Mouse (Mus musculus) bone marrow, adult 2 months (tissue): ENCODE results near the gene Gm12216. TPM values are rescaled to one million over a fixed set of nuclear protein-coding genes. Genes with fewer than 3 reads are reported as not detected.

Experiments
- H3K27ac ChIP-seq: fragments of 200-500 bp; 2 replicates; pipeline ENCODE4 v1.5.1; 2012; ENCODE audit warnings: low read depth, mild to moderate bottlenecking, control low read depth, inconsistent platforms, low read length; ENCODE audit not compliant: control insufficient read depth, poor library complexity, insufficient read depth
- H3K4me1 ChIP-seq: fragments of 200-500 bp; 2 replicates; pipeline ENCODE4 v1.6.1; 2011; ENCODE audit warnings: low read length; ENCODE audit not compliant: control insufficient read depth, insufficient read depth
- H3K4me3 ChIP-seq: fragments of 200-500 bp; replicated peaks from 2 replicates; pipeline ENCODE3; 2011; ENCODE audit warnings: mild to moderate bottlenecking, low read depth, low read length, control low read depth; ENCODE audit not compliant: control insufficient read depth
- CTCF ChIP-seq: fragments of 200-500 bp; IDR thresholded peaks from 2 replicates; pipeline ENCODE4 v1.5.1; 2011; ENCODE audit warnings: low read length, control low read depth; ENCODE audit not compliant: control insufficient read depth, insufficient read depth
- POLR2A ChIP-seq: fragments of 200-500 bp; IDR thresholded peaks from 2 replicates; pipeline ENCODE4 v1.6.1; 2011; ENCODE audit warnings: low read depth, mild to moderate bottlenecking, control low read depth, low read length, borderline replicate concordance; ENCODE audit not compliant: control insufficient read depth
- WGBS: fragments of 180-500 bp; shearing (Covaris S2); methylation state at CpG from one replicate; pipeline ENCODE4 v1.1.7; 2018; 5-methylcytosine and 5-hydroxymethylcytosine counted together
- polyA plus RNA-seq: library from polyadenylated mRNA; stranded (reverse); fragments of >200 nt; gene quantifications from 2 replicates; pipeline ENCODE4 v1.2.4, GENCODE M21; 2011; ENCODE audit warnings: low replicate concordance; ENCODE audit not compliant: missing spikeins, insufficient read depth, insufficient read length

The Gm12216 gene
- polyA plus RNA-seq, 1 experiment, result 7.8 TPM

- H3K27ac ChIP-seq, result no peak overlapping the region
- 51% methylated on average over 5 of the region's 5 CpGs for WGBS
- H3K4me1 ChIP-seq, result peaks cover 6% of the 10 kb centered on the region
- no peak overlapping the region for H3K4me3 ChIP-seq
- no peak for TF ChIP-seq CTCF
- no peak for TF ChIP-seq POLR2A
Observed at GRCm38 (mm10) chr11:53809354-53809753, 49.7 kb downstream of the Gm12216 start.

GRCm38 (mm10) chr11:53805786-53806185 lies 53.3 kb downstream of the Gm12216 start:
- peak overlapping the region; percentile 16; the same call in 1 of the 2 replicates for H3K27ac ChIP-seq
- H3K4me1 ChIP-seq, result peaks cover 11% of the 10 kb centered on the region
- peak overlapping the region; percentile 16 for H3K4me3 ChIP-seq
- TF ChIP-seq CTCF (no peak), POLR2A (no peak)
- 41% methylated on average over 9 of the region's 9 CpGs for WGBS

- Histone ChIP-seq H3K4me3 (no peak overlapping the region), H3K4me1 (peaks cover 9% of the 10 kb centered on the region; the same call in 1 of the 2 replicates), H3K27ac (no peak overlapping the region)
- TF ChIP-seq CTCF, result no peak
- no peak for TF ChIP-seq POLR2A
- WGBS, result 80% methylated on average over 14 of the region's 14 CpGs
Observed at GRCm38 (mm10) chr11:53804569-53805344, 54.3 kb downstream of the Gm12216 start.

- TF ChIP-seq POLR2A (no peak), CTCF (no peak)
- Histone ChIP-seq H3K4me3 (no peak overlapping the region), H3K4me1 (peaks cover 9% of the 10 kb centered on the region; the same call in 1 of the 2 replicates), H3K27ac (no peak overlapping the region)
- WGBS, result 45% methylated on average over 6 of the region's 6 CpGs
Observed at GRCm38 (mm10) chr11:53803494-53803893, 55.6 kb downstream of the Gm12216 start.

GRCm38 (mm10) chr11:53803093-53803492 lies 56.0 kb downstream of the Gm12216 start:
- 28% methylated on average over 12 of the region's 12 CpGs for WGBS
- Histone ChIP-seq H3K4me1 (peaks cover 9% of the 10 kb centered on the region; the same call in 1 of the 2 replicates), H3K27ac (no peak overlapping the region), H3K4me3 (no peak overlapping the region)
- TF ChIP-seq POLR2A, result no peak
- TF ChIP-seq CTCF, result no peak

- TF ChIP-seq POLR2A, result no peak
- TF ChIP-seq CTCF, result no peak
- no peak overlapping the region for H3K4me3 ChIP-seq
- no peak overlapping the region for H3K27ac ChIP-seq
- H3K4me1 ChIP-seq, result peaks cover 13% of the 10 kb centered on the region
- WGBS, result 88% methylated on average over 5 of the region's 5 CpGs
Observed at GRCm38 (mm10) chr11:53800975-53801374, 58.1 kb downstream of the Gm12216 start.

- WGBS, result 68% methylated on average over 4 of the region's 4 CpGs
- peaks cover 16% of the 10 kb centered on the region for H3K4me1 ChIP-seq
- no peak overlapping the region for H3K4me3 ChIP-seq
- H3K27ac ChIP-seq, result no peak overlapping the region
- TF ChIP-seq CTCF (no peak), POLR2A (no peak)
Observed at GRCm38 (mm10) chr11:53800036-53800435, 59.0 kb downstream of the Gm12216 start.

GRCm38 (mm10) chr11:53798041-53798711 lies 60.9 kb downstream of the Gm12216 start:
- no peak for TF ChIP-seq POLR2A
- no peak for TF ChIP-seq CTCF
- no peak overlapping the region for H3K4me3 ChIP-seq
- H3K4me1 ChIP-seq, result peaks cover 11% of the 10 kb centered on the region
- no peak overlapping the region for H3K27ac ChIP-seq
- WGBS, result 68% methylated on average over 10 of the region's 10 CpGs
